Mouse (Mus musculus) limb, embryonic 14.5 days (tissue): ENCODE results near the gene 3100002H09Rik. TPM values are rescaled to one million over a fixed set of nuclear protein-coding genes. Genes with fewer than 3 reads are reported as not detected.

ENCODE experiments used
- ATAC-seq: fragments of 200-750 bp; cut with Nextera tagmentation; 2 replicates; pipeline ENCODE4 v1.8.0; 2017; ENCODE audit warnings: low read depth, moderate number of reproducible peaks, moderate TSS enrichment; ENCODE audit not compliant: low FRiP score
- DNase-seq: peaks from one replicate; pipeline ENCODE4 v3.0.0-alpha.2; 2015; ENCODE audit warnings: low spot score
- H3K27ac ChIP-seq: fragments of 300-500 bp; sonication (generic); replicated peaks from 2 replicates; pipeline ENCODE4 v1.5.1; 2014; ENCODE audit warnings: low read depth, mild to moderate bottlenecking, low read length, moderate library complexity, mixed read lengths
- H3K27me3 ChIP-seq: fragments of 300-500 bp; sonication (generic); 2 replicates; pipeline ENCODE4 v1.6.1; 2014; ENCODE audit warnings: low read length, mixed read lengths; ENCODE audit not compliant: control insufficient read depth, insufficient read depth
- H3K36me3 ChIP-seq: fragments of 300-500 bp; sonication (generic); 2 replicates; pipeline ENCODE4 v1.6.1; 2014; ENCODE audit warnings: mild to moderate bottlenecking, low read length, moderate library complexity, mixed read lengths; ENCODE audit not compliant: control insufficient read depth, insufficient read depth
- H3K4me1 ChIP-seq: fragments of 300-500 bp; sonication (generic); 2 replicates; pipeline ENCODE4 v1.6.1; 2014; ENCODE audit warnings: antibody characterized with exemption, low read length, mixed read lengths; ENCODE audit not compliant: control insufficient read depth, insufficient read depth
- H3K4me2 ChIP-seq: fragments of 300-500 bp; sonication (generic); replicated peaks from 2 replicates; pipeline ENCODE4 v1.6.1; 2014; ENCODE audit warnings: low read depth, mild to moderate bottlenecking, low read length, moderate library complexity; ENCODE audit not compliant: severe bottlenecking
- H3K4me3 ChIP-seq: fragments of 300-500 bp; sonication (generic); replicated peaks from 2 replicates; pipeline ENCODE4 v1.5.1; 2014; ENCODE audit warnings: low read length
- H3K9ac ChIP-seq: fragments of 300-500 bp; sonication (generic); 2 replicates; pipeline ENCODE4 v1.6.1; 2014; ENCODE audit warnings: mild to moderate bottlenecking, low read depth, low read length, moderate library complexity; ENCODE audit not compliant: severe bottlenecking
- H3K9me3 ChIP-seq: fragments of 300-500 bp; sonication (generic); 2 replicates; pipeline ENCODE4 v1.6.1; 2016; ENCODE audit warnings: low read length; ENCODE audit not compliant: control insufficient read depth
- POLR2A ChIP-seq: fragments of 200-500 bp; IDR thresholded peaks from 2 replicates; pipeline ENCODE4 v1.8.0; 2012; ENCODE audit warnings: inconsistent platforms, mild to moderate bottlenecking, moderate library complexity, borderline replicate concordance; ENCODE audit not compliant: insufficient read depth, insufficient read length; ENCODE audit errors: extremely low read depth
- WGBS: fragments of 180-500 bp; shearing (Covaris S2); extraction: QIAGEN DNeasy Blood & Tissue Kit; methylation state at CpG from one replicate; pipeline ENCODE4 v1.1.7; 2014; 5-methylcytosine and 5-hydroxymethylcytosine counted together
- polyA plus RNA-seq, 2 experiments: library from polyadenylated mRNA; depleted of rRNA in 1 of 2; stranded (reverse) in 1 of 2; unstranded in 1 of 2; fragments of >200 nt; fragmentation: Nextera tagmentation in 1 of 2; extraction: Ambion mirVana in 1 of 2; gene quantifications; 2 replicates each; pipeline versions ENCODE4 v1.2.1 to v1.2.3; 2012 to 2014

3100002H09Rik gene
- polyA plus RNA-seq, 2 experiments, result not detected

GRCm38 (mm10) chr4:124622566-124622965, 12.0 kb upstream of the 3100002H09Rik start:
- DNase-seq, result no peak
- Histone ChIP-seq H3K36me3 (no peaks in the 10 kb centered on the region), H3K4me1 (peaks cover 3% of the 10 kb centered on the region; the same call in 1 of the 2 replicates), H3K27ac (no peak overlapping the region), H3K4me2 (no peak overlapping the region), H3K9me3 (no peaks in the 10 kb centered on the region), H3K4me3 (no peak overlapping the region), H3K9ac (no peak overlapping the region), H3K27me3 (no peaks in the 10 kb centered on the region)
- ATAC-seq, result no peak
- WGBS, result 92% methylated on average over 5 of the region's 5 CpGs
- TF ChIP-seq POLR2A, result no peak

- Histone ChIP-seq H3K9me3 (no peaks in the 10 kb centered on the region), H3K4me3 (no peak overlapping the region), H3K4me1 (peaks cover 3% of the 10 kb centered on the region; the same call in 1 of the 2 replicates), H3K4me2 (no peak overlapping the region), H3K36me3 (no peaks in the 10 kb centered on the region), H3K27ac (no peak overlapping the region), H3K9ac (no peak overlapping the region), H3K27me3 (no peaks in the 10 kb centered on the region)
- no peak for DNase-seq
- 75% methylated on average over 9 of the region's 11 CpGs for WGBS
- no peak for TF ChIP-seq POLR2A
- no peak for ATAC-seq
These were observed 10.8 kb upstream of the 3100002H09Rik start for GRCm38 (mm10) chr4:124621406-124621805.

- 0 out of 2 replicates have a peak overlapping the region, but pooled peaks have one; percentile 14 for H3K4me2 ChIP-seq
- no peak for DNase-seq
- no peaks in the 10 kb centered on the region for H3K27me3 ChIP-seq
- no peak overlapping the region for H3K4me3 ChIP-seq
- H3K27ac ChIP-seq, result no peak overlapping the region
- no peaks in the 10 kb centered on the region for H3K36me3 ChIP-seq
- no peaks in the 10 kb centered on the region for H3K9me3 ChIP-seq
- ATAC-seq, result no peak
- no peak for TF ChIP-seq POLR2A
- WGBS, result 17% methylated on average over 15 of the region's 16 CpGs
- H3K4me1 ChIP-seq, result no peaks in the 10 kb centered on the region
- no peak overlapping the region for H3K9ac ChIP-seq
These were observed 8.0 kb upstream of the 3100002H09Rik start for GRCm38 (mm10) chr4:124618599-124618998.

- Histone ChIP-seq H3K4me1 (no peaks in the 10 kb centered on the region), H3K9ac (no peak overlapping the region), H3K36me3 (no peaks in the 10 kb centered on the region), H3K9me3 (no peaks in the 10 kb centered on the region), H3K27ac (no peak overlapping the region), H3K4me3 (no peak overlapping the region), H3K4me2 (no peak overlapping the region), H3K27me3 (no peaks in the 10 kb centered on the region)
- 54% methylated on average over 1 of the region's 1 CpGs for WGBS
- no peak for ATAC-seq
- no peak for DNase-seq
- TF ChIP-seq POLR2A, result no peak
These were observed 6.0 kb upstream of the 3100002H09Rik start for GRCm38 (mm10) chr4:124616636-124617035.

- H3K36me3 ChIP-seq, result no peaks in the 10 kb centered on the region
- no peak overlapping the region for H3K4me2 ChIP-seq
- DNase-seq, result no peak
- H3K4me3 ChIP-seq, result no peak overlapping the region
- H3K27ac ChIP-seq, result no peak overlapping the region
- no peak for TF ChIP-seq POLR2A
- no peak for ATAC-seq
- no peak overlapping the region for H3K9ac ChIP-seq
- 17% methylated on average over 9 of the region's 9 CpGs for WGBS
- H3K9me3 ChIP-seq, result no peaks in the 10 kb centered on the region
- H3K27me3 ChIP-seq, result no peaks in the 10 kb centered on the region
- no peaks in the 10 kb centered on the region for H3K4me1 ChIP-seq
These were observed 5.4 kb upstream of the 3100002H09Rik start for GRCm38 (mm10) chr4:124615986-124616385.
